Mouse (Mus musculus): Measurements from ENCODE around the gene Dip2a.

- TF ChIP-seq POLR2A (IDR thresholded peaks at IDR 0.05; ENCODE audit: borderline replicate concordance, extremely low read depth, insufficient read depth, insufficient read length, poor library complexity, severe bottlenecking) (no peak), CTCF (IDR thresholded peaks at IDR 0.05; ENCODE audit: borderline replicate concordance, extremely low read depth, insufficient read depth, insufficient read length) (no peak)
Measured at GRCm38 (mm10) chr10:76371736-76372135, 26.6 kb upstream of the Dip2a start.

All from brain, embryonic 14.5 days (tissue).